Mouse (Mus musculus) neural tube, embryonic 14.5 days (tissue): ENCODE data around the gene Kif9. TPM values are rescaled to one million over a fixed set of nuclear protein-coding genes. Genes with fewer than 3 reads are reported as not detected.

Experiments
- ATAC-seq: fragments of 200-750 bp; cut with Nextera tagmentation; 2 replicates; pipeline ENCODE4 v1.8.0; 2017; ENCODE audit warnings: low read depth, mild to moderate bottlenecking, moderate TSS enrichment, moderate library complexity
- H3K27ac ChIP-seq: fragments of 300-500 bp; sonication (generic); 2 replicates; pipeline ENCODE4 v1.5.1; 2014; ENCODE audit warnings: low read depth, mild to moderate bottlenecking, control low read depth, low read length, moderate library complexity, mixed read lengths
- H3K27me3 ChIP-seq: fragments of 300-500 bp; sonication (generic); 2 replicates; pipeline ENCODE4 v1.6.1; 2014; ENCODE audit warnings: low read length; ENCODE audit not compliant: control insufficient read depth, insufficient read depth
- H3K36me3 ChIP-seq: fragments of 300-500 bp; sonication (generic); 2 replicates; pipeline ENCODE4 v1.6.1; 2014; ENCODE audit warnings: low read length, mixed read lengths; ENCODE audit not compliant: control insufficient read depth, insufficient read depth
- H3K4me1 ChIP-seq: fragments of 300-500 bp; sonication (generic); 2 replicates; pipeline ENCODE4 v1.6.1; 2014; ENCODE audit warnings: low read length; ENCODE audit not compliant: control insufficient read depth, insufficient read depth
- H3K4me2 ChIP-seq: fragments of 300-500 bp; sonication (generic); 2 replicates; pipeline ENCODE4 v1.6.1; 2014; ENCODE audit warnings: mild to moderate bottlenecking, low read depth, low read length, control low read depth
- H3K4me3 ChIP-seq: fragments of 300-500 bp; sonication (generic); 2 replicates; pipeline ENCODE4 v1.5.1; 2014; ENCODE audit warnings: low read depth, low read length, control low read depth, mixed read lengths
- H3K9ac ChIP-seq: fragments of 300-500 bp; sonication (generic); replicated peaks from 2 replicates; pipeline ENCODE4 v1.6.1; 2014; ENCODE audit warnings: low read depth, mild to moderate bottlenecking, control low read depth, low read length, mixed read lengths
- H3K9me3 ChIP-seq: fragments of 300-500 bp; sonication (generic); 2 replicates; pipeline ENCODE4 v1.6.1; 2016; ENCODE audit warnings: low read length; ENCODE audit not compliant: control insufficient read depth
- WGBS: fragments of 180-500 bp; shearing (Covaris S2); extraction: QIAGEN DNeasy Blood & Tissue Kit; methylation state at CpG from one replicate; pipeline ENCODE4 v1.1.7; 2014; 5-methylcytosine and 5-hydroxymethylcytosine counted together
- polyA plus RNA-seq: library from polyadenylated mRNA; unstranded; fragments of >200 nt; fragmentation: Nextera tagmentation; extraction: Ambion mirVana; gene quantifications from 2 replicates; pipeline ENCODE4 v1.2.1, GENCODE M21; 2014

The Kif9 gene
- polyA plus RNA-seq, 1 experiment from 2014 or later: 3.5 TPM

GRCm38 (mm10) chr9:110452523-110452922 is 24.2 kb upstream of the Kif9 start:
- H3K9ac ChIP-seq: no peak overlapping the region
- H3K27me3 ChIP-seq: no peaks in the 10 kb centered on the region
- no peaks in the 10 kb centered on the region; the same call in 1 of the 2 replicates for H3K36me3 ChIP-seq
- H3K4me2 ChIP-seq: no peak overlapping the region
- no peaks in the 10 kb centered on the region for H3K9me3 ChIP-seq
- ATAC-seq: no peak
- 78% methylated on average over 3 of the region's 3 CpGs for WGBS
- H3K27ac ChIP-seq: no peak overlapping the region
- H3K4me1 ChIP-seq: no peaks in the 10 kb centered on the region
- H3K4me3 ChIP-seq: no peak overlapping the region

GRCm38 (mm10) chr9:110457926-110458325 is 18.8 kb upstream of the Kif9 start:
- 90% methylated on average over 3 of the region's 3 CpGs for WGBS
- H3K36me3 ChIP-seq: no peaks in the 10 kb centered on the region
- no peaks in the 10 kb centered on the region for H3K4me1 ChIP-seq

GRCm38 (mm10) chr9:110459145-110459727 is 17.5 kb upstream of the Kif9 start:
- H3K9me3 ChIP-seq: no peaks in the 10 kb centered on the region
- no peaks in the 10 kb centered on the region for H3K27me3 ChIP-seq
- ATAC-seq: no peak
- no peak overlapping the region for H3K9ac ChIP-seq
- no peak overlapping the region for H3K4me3 ChIP-seq
- H3K27ac ChIP-seq: no peak overlapping the region
- WGBS: 72% methylated on average over 2 of the region's 2 CpGs
- no peaks in the 10 kb centered on the region for H3K4me1 ChIP-seq
- H3K36me3 ChIP-seq: no peaks in the 10 kb centered on the region
- H3K4me2 ChIP-seq: no peak overlapping the region

More at GRCm38 (mm10) chr9:110457926-110458325, 18.8 kb upstream of the Kif9 start:
- Histone ChIP-seq H3K9ac (no peak overlapping the region), H3K9me3 (no peaks in the 10 kb centered on the region), H3K4me2 (no peak overlapping the region), H3K27me3 (no peaks in the 10 kb centered on the region), H3K4me3 (no peak overlapping the region), H3K27ac (no peak overlapping the region)
- ATAC-seq: no peak

- 90% methylated on average over 17 of the region's 18 CpGs for WGBS
- H3K27me3 ChIP-seq: no peaks in the 10 kb centered on the region
- H3K36me3 ChIP-seq: no peaks in the 10 kb centered on the region
- no peaks in the 10 kb centered on the region for H3K9me3 ChIP-seq
- H3K4me1 ChIP-seq: no peaks in the 10 kb centered on the region
- no peak for ATAC-seq
- no peak overlapping the region for H3K4me3 ChIP-seq
- H3K4me2 ChIP-seq: no peak overlapping the region
- no peak overlapping the region for H3K9ac ChIP-seq
- no peak overlapping the region for H3K27ac ChIP-seq
These were observed 15.6 kb upstream of the Kif9 start for GRCm38 (mm10) chr9:110460884-110461815.

GRCm38 (mm10) chr9:110462321-110462720 is 14.4 kb upstream of the Kif9 start:
- Histone ChIP-seq H3K27me3 (no peaks in the 10 kb centered on the region), H3K9ac (no peak overlapping the region), H3K27ac (no peak overlapping the region), H3K4me1 (no peaks in the 10 kb centered on the region), H3K4me3 (no peak overlapping the region), H3K36me3 (no peaks in the 10 kb centered on the region), H3K9me3 (no peaks in the 10 kb centered on the region), H3K4me2 (no peak overlapping the region)
- WGBS: 84% methylated on average over 7 of the region's 7 CpGs
- no peak for ATAC-seq

- H3K36me3 ChIP-seq: no peaks in the 10 kb centered on the region
- H3K4me1 ChIP-seq: no peaks in the 10 kb centered on the region
- ATAC-seq: no peak
- H3K4me2 ChIP-seq: no peak overlapping the region
- no peak overlapping the region for H3K27ac ChIP-seq
- no peak overlapping the region for H3K9ac ChIP-seq
- no peaks in the 10 kb centered on the region for H3K9me3 ChIP-seq
- 94% methylated on average over 6 of the region's 6 CpGs for WGBS
- no peak overlapping the region for H3K4me3 ChIP-seq
- H3K27me3 ChIP-seq: no peaks in the 10 kb centered on the region
These were observed 12.7 kb upstream of the Kif9 start for GRCm38 (mm10) chr9:110463983-110464591.

GRCm38 (mm10) chr9:110465336-110465735 is 11.4 kb upstream of the Kif9 start:
- Histone ChIP-seq H3K9me3 (no peaks in the 10 kb centered on the region), H3K27me3 (no peaks in the 10 kb centered on the region), H3K4me3 (no peak overlapping the region), H3K4me1 (no peaks in the 10 kb centered on the region), H3K36me3 (no peaks in the 10 kb centered on the region), H3K4me2 (no peak overlapping the region), H3K9ac (no peak overlapping the region), H3K27ac (no peak overlapping the region)
- 93% methylated on average over 6 of the region's 6 CpGs for WGBS
- no peak for ATAC-seq

GRCm38 (mm10) chr9:110466179-110466578 is 10.6 kb upstream of the Kif9 start:
- WGBS: 90% methylated on average over 3 of the region's 3 CpGs
- Histone ChIP-seq H3K9me3 (no peaks in the 10 kb centered on the region), H3K4me1 (no peaks in the 10 kb centered on the region), H3K36me3 (no peaks in the 10 kb centered on the region), H3K27me3 (no peaks in the 10 kb centered on the region), H3K4me3 (no peak overlapping the region), H3K4me2 (no peak overlapping the region), H3K9ac (no peak overlapping the region), H3K27ac (no peak overlapping the region)
- ATAC-seq: no peak

- Histone ChIP-seq H3K4me3 (no peak overlapping the region), H3K4me1 (peaks cover 6% of the 10 kb centered on the region; the same call in 1 of the 2 replicates), H3K27ac (no peak overlapping the region), H3K9me3 (no peaks in the 10 kb centered on the region), H3K36me3 (peaks cover 5% of the 10 kb centered on the region; the same call in 1 of the 2 replicates), H3K4me2 (no peak overlapping the region), H3K9ac (no peak overlapping the region), H3K27me3 (no peaks in the 10 kb centered on the region)
- WGBS: 48% methylated on average over 11 of the region's 11 CpGs
- ATAC-seq: no peak
These were observed 1.2 kb downstream of the Kif9 start for GRCm38 (mm10) chr9:110477951-110478350.
